Mouse (Mus musculus) kidney, postnatal 0 days (tissue): ENCODE measurements at regions not wholly inside any gene's neighbourhood (a gene's known extent, or its start where the extent isn't known, plus 50 kb on each side); places are given as distances from the start of the nearest gene placed in this dataset.

Experiments
- ATAC-seq: fragments of 200-750 bp; cut with Nextera tagmentation; replicated peaks from 2 replicates; pipeline ENCODE4 v1.8.0; 2017; ENCODE audit warnings: low read depth, moderate number of reproducible peaks, moderate TSS enrichment, moderate library complexity; ENCODE audit not compliant: low FRiP score
- DNase-seq: peaks from one replicate; pipeline ENCODE4 v3.0.0-alpha.2; 2016; ENCODE audit warnings: low spot score
- H3K27ac ChIP-seq: fragments of 300-500 bp; sonication (generic); 2 replicates; pipeline ENCODE4 v1.5.1; 2014; ENCODE audit warnings: mild to moderate bottlenecking
- H3K27me3 ChIP-seq: fragments of 300-500 bp; sonication (generic); 2 replicates; pipeline ENCODE4 v1.6.1; 2014; ENCODE audit warnings: low read length, mixed read lengths; ENCODE audit not compliant: insufficient read depth
- H3K36me3 ChIP-seq: fragments of 300-500 bp; sonication (generic); 2 replicates; pipeline ENCODE4 v1.6.1; 2014; ENCODE audit warnings: low read length, mixed read lengths; ENCODE audit not compliant: insufficient read depth
- H3K4me1 ChIP-seq: fragments of 300-500 bp; sonication (generic); replicated peaks from 2 replicates; pipeline ENCODE4 v1.6.1; 2014; ENCODE audit warnings: antibody characterized with exemption, low read length, mixed read lengths; ENCODE audit not compliant: insufficient read depth
- H3K4me2 ChIP-seq: fragments of 300-500 bp; sonication (generic); 2 replicates; pipeline ENCODE4 v1.6.1; 2014; ENCODE audit warnings: mild to moderate bottlenecking, low read length, moderate library complexity, mixed read lengths
- H3K4me3 ChIP-seq: fragments of 300-500 bp; sonication (generic); replicated peaks from 2 replicates; pipeline ENCODE4 v1.5.1; 2014; ENCODE audit warnings: low read depth, low read length
- H3K9ac ChIP-seq: fragments of 300-500 bp; sonication (generic); 2 replicates; pipeline ENCODE4 v1.6.1; 2014; ENCODE audit warnings: low read depth, low read length
- H3K9me3 ChIP-seq: fragments of 300-500 bp; sonication (generic); replicated peaks from 2 replicates; pipeline ENCODE4 v1.6.1; 2016; ENCODE audit warnings: low read length, inconsistent platforms, mixed read lengths
- CTCF ChIP-seq: IDR thresholded peaks from 2 replicates; pipeline ENCODE4 v1.5.1; 2016; ENCODE audit warnings: antibody characterized with exemption, low read depth, mild to moderate bottlenecking, moderate library complexity
- WGBS: fragments of 180-500 bp; shearing (Covaris S2); extraction: QIAGEN DNeasy Blood & Tissue Kit; methylation state at CpG from one replicate; pipeline ENCODE4 v1.1.7; 2014; 5-methylcytosine and 5-hydroxymethylcytosine counted together

GRCm38 (mm10) chr12:46138646-46139045 is 680.1 kb downstream of the Nova1 start:
- H3K4me1 ChIP-seq, result no peaks in the 10 kb centered on the region
- no peak overlapping the region for H3K4me3 ChIP-seq
- no peak overlapping the region for H3K4me2 ChIP-seq
- no peak for ATAC-seq
- 70% methylated on average over 2 of the region's 2 CpGs for WGBS
- no peak for TF ChIP-seq CTCF
- no peak overlapping the region for H3K27ac ChIP-seq
- no peaks in the 10 kb centered on the region for H3K27me3 ChIP-seq
- no peak for DNase-seq
- H3K9ac ChIP-seq, result no peak overlapping the region
- H3K9me3 ChIP-seq, result no peaks in the 10 kb centered on the region
- no peaks in the 10 kb centered on the region for H3K36me3 ChIP-seq

GRCm38 (mm10) chr12:46125867-46126266 is 692.9 kb downstream of the Nova1 start:
- Histone ChIP-seq H3K9ac (no peak overlapping the region), H3K4me3 (no peak overlapping the region), H3K27me3 (no peaks in the 10 kb centered on the region), H3K36me3 (no peaks in the 10 kb centered on the region), H3K4me2 (no peak overlapping the region), H3K27ac (no peak overlapping the region), H3K4me1 (no peaks in the 10 kb centered on the region), H3K9me3 (no peaks in the 10 kb centered on the region)
- TF ChIP-seq CTCF, result no peak
- DNase-seq, result no peak
- no peak for ATAC-seq
- WGBS, result 75% methylated on average over 1 of the region's 1 CpGs

GRCm38 (mm10) chr12:46111352-46111751 is 707.4 kb downstream of the Nova1 start:
- H3K4me3 ChIP-seq, result no peak overlapping the region
- no peaks in the 10 kb centered on the region for H3K36me3 ChIP-seq
- no peak overlapping the region for H3K27ac ChIP-seq
- H3K9me3 ChIP-seq, result no peaks in the 10 kb centered on the region
- TF ChIP-seq CTCF, result no peak
- DNase-seq (no peak), ATAC-seq (no peak)
- no peak overlapping the region for H3K4me2 ChIP-seq
- no peaks in the 10 kb centered on the region for H3K4me1 ChIP-seq
- no peaks in the 10 kb centered on the region for H3K27me3 ChIP-seq
- 85% methylated on average over 4 of the region's 4 CpGs for WGBS
- no peak overlapping the region for H3K9ac ChIP-seq

GRCm38 (mm10) chr12:46083356-46083755 is 735.4 kb downstream of the Nova1 start:
- Histone ChIP-seq H3K4me1 (no peaks in the 10 kb centered on the region), H3K36me3 (no peaks in the 10 kb centered on the region), H3K4me3 (no peak overlapping the region), H3K9me3 (no peaks in the 10 kb centered on the region), H3K9ac (no peak overlapping the region), H3K4me2 (no peak overlapping the region), H3K27ac (no peak overlapping the region), H3K27me3 (no peaks in the 10 kb centered on the region)
- TF ChIP-seq CTCF, result no peak
- no peak for ATAC-seq
- DNase-seq, result no peak
- 65% methylated on average over 2 of the region's 2 CpGs for WGBS

GRCm38 (mm10) chr12:46075789-46076217 is 742.9 kb downstream of the Nova1 start:
- ATAC-seq, result no peak
- no peaks in the 10 kb centered on the region for H3K36me3 ChIP-seq
- H3K27me3 ChIP-seq, result no peaks in the 10 kb centered on the region
- H3K4me3 ChIP-seq, result no peak overlapping the region
- H3K9me3 ChIP-seq, result no peaks in the 10 kb centered on the region
- DNase-seq, result no peak
- H3K4me2 ChIP-seq, result no peak overlapping the region
- TF ChIP-seq CTCF, result no peak
- no peak overlapping the region for H3K9ac ChIP-seq
- 93% methylated on average over 11 of the region's 11 CpGs for WGBS
- H3K27ac ChIP-seq, result no peak overlapping the region
- no peaks in the 10 kb centered on the region for H3K4me1 ChIP-seq

- no peaks in the 10 kb centered on the region for H3K9me3 ChIP-seq
- H3K36me3 ChIP-seq, result no peaks in the 10 kb centered on the region
- no peak overlapping the region for H3K27ac ChIP-seq
- H3K27me3 ChIP-seq, result no peaks in the 10 kb centered on the region
- H3K4me3 ChIP-seq, result no peak overlapping the region
- ATAC-seq (no peak), DNase-seq (no peak)
- WGBS, result 88% methylated on average over 5 of the region's 5 CpGs
- no peak for TF ChIP-seq CTCF
- H3K4me1 ChIP-seq, result no peaks in the 10 kb centered on the region
- no peak overlapping the region for H3K9ac ChIP-seq
- H3K4me2 ChIP-seq, result no peak overlapping the region
These were observed 743.4 kb downstream of the Nova1 start for GRCm38 (mm10) chr12:46075355-46075754.

GRCm38 (mm10) chr12:46066896-46067295 is 751.8 kb downstream of the Nova1 start:
- no peak overlapping the region for H3K4me2 ChIP-seq
- no peaks in the 10 kb centered on the region for H3K4me1 ChIP-seq
- no peak overlapping the region for H3K9ac ChIP-seq
- no peak overlapping the region for H3K27ac ChIP-seq
- 86% methylated on average over 2 of the region's 2 CpGs for WGBS
- no peak overlapping the region for H3K4me3 ChIP-seq
- no peak for TF ChIP-seq CTCF
- no peaks in the 10 kb centered on the region for H3K36me3 ChIP-seq
- H3K9me3 ChIP-seq, result no peaks in the 10 kb centered on the region
- DNase-seq (no peak), ATAC-seq (no peak)
- H3K27me3 ChIP-seq, result no peaks in the 10 kb centered on the region
